Mouse (Mus musculus) layer of hippocampus, adult 9-10 months (tissue): ENCODE measurements around the gene Tmem176b.
"Not testable (repeated sequence)": the region's sequence is repeated elsewhere in the genome, so short reads cannot be mapped to it uniquely, and the experiment has no call there.

Source experiments
- DNase-seq: peaks from one replicate; pipeline ENCODE4 v3.0.0; 2022; ENCODE audit warnings: low spot score

The Tmem176b gene

DNA sequence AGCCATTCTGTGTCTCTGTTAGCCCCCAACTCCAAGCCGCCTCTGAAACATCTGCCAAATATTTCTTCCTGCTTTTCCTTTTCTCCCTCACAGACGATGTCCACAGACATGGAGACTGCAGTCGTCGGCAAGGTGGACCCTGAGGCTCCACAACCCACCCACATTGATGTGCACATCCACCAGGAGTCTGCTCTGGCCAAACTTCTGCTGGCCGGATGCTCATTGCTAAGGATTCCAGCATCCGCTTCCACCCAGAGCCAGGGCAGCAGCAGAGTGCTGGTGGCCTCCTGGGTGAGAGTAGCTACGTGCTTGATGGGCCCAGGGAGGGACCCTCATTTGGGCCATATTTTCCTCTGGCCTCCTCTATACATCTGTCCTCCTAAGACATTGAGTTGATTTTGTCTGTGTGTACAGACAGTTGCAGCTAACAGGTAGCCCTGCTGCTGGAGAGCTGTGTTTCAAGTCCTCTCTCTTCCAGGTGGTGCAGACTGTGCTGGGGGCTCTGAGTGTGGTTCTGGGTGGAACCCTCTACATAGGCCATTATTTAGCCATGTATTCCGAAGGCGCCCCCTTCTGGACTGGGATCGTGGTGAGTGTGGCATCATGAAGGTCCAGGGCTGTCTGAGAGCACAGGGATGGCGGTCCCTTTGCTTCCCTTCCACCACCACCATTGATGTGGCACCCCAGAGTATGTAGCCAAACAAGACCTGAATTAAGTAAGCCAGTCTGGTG, 981 bp upstream of the Tmem176b start:
- no peak for DNase-seq

DNA sequence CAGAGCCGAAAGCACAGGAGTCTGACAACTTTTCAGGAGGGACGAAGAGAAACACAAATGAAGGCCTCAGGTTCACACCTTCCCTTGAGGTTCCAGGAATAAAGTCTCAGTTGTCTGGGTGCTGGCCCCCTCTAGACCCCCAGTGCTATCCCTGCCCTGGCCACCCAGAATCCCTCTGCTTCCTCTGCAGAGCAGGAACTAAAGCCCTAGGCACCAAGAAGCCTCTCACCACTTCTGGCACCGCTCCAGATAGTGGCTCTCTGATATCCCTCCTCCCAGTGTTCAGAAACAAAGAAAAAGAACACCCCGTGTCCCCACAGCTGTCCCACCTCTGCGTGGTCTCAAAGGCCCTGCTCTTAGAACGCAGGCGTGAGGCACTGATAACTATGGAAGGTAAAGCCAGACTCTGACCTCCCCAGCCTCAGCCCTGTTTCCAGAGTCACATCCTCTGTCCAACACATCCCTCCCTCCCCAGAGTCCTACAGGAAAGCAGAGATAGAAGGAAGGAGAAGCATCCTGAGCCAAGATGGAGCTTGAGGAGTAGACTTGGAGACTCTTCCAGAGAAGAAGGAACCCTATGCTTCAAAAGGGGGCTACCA, 826 bp downstream of the Tmem176b start, which contains the start of gene Tmem176a:
Tmem176a (plus strand) TSS at position 549 of the 599 bp plus-strand sequence.
- no peak for DNase-seq

DNA sequence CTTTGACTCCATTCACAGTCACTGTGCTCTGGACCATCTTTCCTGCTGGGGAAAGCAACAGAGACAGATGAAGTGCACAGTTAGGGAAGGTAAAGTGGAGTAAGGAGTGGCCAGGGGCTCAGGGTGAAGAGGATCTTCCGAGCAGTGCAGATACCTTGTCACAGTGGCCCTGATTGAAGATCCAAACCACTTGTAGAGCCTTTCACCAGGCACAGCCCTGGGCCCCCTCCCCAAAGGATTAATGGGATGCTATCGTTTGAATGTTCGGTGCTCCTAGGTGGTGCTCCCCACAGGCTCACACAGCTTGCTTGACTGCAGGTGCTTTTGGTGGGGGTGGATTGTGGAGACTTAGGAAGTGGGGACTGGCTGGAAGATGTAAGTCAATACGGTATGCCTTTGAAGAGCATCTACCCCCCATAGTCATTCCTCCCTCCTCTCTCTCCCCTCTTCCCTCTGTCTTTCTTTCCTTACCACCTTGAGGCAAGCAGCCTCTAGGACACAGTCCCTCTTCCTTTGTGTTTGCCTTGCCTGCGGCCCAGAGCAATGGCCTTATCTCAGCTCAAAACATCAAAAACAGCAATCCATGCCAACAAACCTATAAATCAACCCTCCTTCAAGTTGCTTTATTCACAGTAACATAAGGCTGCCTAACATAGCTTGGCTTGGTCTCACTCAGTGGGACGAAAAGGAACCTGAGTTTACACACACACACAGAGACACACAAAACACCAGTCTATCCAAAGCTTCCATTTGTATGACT, 2.8 kb downstream of the Tmem176b start:
- DNase-seq, result no peak

DNA sequence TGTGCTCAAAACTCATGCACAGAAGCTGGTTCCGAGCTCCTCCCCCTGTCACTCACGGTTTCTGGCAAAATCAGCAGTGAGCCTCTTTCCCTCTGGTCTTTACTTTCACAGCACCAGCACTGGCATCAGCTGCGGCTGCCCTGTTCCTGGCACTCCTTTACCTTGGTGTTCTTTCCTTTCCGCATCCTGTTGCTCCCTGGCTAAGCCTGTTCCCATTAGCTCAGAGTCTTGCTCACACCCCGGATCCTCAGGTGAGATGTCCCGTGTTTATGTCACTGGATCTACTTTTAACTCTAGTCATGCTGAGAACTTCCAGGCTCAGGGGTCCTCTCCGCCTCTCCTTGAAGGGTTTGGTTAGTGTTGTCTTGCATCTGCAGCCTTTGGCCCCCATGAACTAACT, 3.8 kb downstream of the Tmem176b start:
- no peak for DNase-seq

DNA sequence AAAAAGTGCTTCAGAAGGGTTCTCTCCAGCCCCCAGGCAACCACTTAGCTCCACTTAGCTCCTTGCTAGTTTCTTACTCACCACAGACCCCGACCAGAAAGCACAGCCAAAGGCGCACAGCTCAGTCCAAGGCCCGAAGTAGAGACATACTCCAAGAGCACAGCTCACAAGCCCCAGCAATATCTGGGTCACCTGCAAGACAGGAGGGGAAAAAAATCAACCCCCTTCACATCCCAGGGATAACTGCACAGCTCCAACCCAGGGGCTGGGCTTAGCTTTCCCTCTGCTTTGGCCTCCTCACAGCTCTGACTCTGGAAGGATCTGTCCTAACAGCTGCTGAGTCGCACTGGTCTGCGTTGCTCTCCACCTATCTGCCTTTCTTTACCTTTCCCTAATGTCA, 5.2 kb downstream of the Tmem176b start:
- no peak for DNase-seq

DNA sequence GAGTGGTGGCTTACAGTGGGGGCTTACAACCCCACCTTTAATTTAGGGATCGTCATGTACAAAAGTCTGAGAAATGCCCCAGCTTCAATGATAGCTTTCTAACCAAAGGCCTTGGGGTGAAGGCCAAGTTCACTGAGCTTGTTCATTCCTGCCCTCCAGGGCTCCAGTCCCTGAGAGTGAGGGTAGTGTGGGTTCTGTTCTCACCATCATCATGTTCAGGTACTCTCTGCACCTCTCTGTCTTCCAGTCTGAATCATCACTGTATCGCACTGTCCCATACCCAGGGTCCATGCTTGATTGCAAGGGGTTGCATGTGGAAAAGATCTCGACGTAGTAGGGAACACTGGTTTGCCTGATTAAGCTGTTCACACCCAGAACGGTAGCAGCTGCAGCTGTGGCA, 6.1 kb downstream of the Tmem176b start:
- DNase-seq, result no peak

DNA sequence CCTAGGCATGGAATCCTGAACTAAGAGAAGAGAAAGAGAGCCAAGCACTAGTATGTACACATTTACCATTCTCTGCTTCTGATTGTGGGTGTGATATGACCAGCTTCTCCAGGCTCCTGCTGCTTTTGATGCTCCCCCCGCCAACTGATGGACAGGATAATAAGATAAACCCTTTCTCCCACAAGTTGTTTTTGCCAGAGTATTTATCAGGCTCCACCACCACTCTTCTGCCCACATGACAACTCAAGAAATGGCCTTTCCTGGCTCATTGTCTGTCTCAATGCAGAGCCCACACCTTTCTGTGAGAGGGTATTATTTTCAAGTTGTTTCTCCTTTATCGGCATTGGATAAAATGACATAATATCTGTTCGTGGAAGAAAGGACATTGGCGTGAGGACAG, 7.8 kb downstream of the Tmem176b start:
- DNase-seq, result no peak

DNA sequence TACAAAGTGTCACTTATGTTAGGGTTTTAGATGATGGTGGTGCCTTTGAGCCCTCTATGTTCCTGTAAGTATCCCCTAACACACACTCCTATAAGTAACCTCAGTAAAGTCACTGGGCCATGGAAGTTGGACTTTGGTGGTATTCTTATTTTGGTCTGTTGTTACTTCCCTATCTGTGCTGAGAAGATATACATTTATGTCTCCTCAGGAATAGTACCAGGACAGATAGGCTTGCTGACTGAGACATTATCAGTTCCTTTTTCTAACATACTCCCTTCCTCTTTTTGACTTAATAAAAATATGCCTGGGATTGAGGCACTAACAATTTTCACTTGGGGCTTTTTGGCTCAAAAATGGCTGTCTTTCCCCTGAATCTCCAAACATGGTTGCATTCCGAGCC, 8.9 kb downstream of the Tmem176b start:
- DNase-seq, result no peak

DNA sequence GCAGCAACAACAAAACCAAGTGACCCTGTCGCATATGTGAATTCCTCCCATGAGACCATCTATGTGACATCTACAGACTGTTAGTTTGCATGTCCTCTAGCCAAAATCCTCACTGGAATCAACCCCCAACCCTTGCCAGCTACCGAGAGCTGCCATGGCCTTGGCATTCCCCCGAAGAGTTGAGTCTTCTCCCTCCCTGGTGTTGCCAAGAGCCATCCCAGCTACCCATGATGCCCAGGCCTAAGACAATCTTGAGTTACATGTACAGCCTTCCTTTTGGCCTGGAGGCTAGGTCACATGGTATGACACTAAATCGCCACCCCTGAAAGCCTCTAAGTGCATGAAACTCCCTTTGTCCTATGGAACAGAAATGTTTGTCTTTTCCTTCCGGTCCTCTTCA, 10.2 kb downstream of the Tmem176b start:
- DNase-seq, result no peak

DNA sequence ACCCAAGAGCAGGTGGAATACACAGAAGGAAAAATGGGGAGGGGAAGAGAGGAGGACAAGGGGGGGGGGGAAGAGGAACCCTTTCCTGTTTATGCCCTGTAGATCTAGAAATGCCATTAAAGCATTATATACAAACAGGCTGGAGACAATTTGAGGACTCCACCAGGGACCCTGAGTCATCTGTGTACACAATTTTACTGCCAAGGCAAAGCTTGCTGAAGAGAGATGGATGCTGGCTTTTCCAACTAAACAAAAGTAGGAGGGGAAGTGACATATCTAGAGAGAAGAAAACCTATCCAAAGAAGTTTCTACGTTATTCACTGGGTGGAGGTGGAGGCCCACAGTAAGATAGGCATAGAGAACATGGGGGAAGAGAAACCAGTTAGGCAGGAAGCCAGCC, 11.1 kb downstream of the Tmem176b start:
- DNase-seq, result no peak

DNA sequence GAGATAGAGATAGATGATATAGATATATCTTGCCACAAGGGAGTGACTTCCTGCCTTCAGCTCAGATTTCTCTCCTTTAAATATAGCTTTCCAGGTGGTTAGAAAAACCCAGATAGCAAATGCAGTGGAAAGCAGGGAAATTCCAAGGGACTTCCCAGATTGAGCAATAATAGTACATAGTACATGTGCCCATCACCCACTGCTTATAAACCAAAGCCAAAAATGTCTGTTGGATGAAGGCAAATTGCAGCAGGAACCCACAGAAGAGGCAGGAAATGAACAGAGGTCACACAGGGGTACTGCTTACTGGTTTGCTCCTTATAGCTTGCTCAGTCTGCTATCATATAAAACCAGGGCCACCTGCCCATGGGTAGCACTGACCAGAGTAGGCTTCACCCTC, 11.6 kb downstream of the Tmem176b start:
- DNase-seq, result no peak

DNA sequence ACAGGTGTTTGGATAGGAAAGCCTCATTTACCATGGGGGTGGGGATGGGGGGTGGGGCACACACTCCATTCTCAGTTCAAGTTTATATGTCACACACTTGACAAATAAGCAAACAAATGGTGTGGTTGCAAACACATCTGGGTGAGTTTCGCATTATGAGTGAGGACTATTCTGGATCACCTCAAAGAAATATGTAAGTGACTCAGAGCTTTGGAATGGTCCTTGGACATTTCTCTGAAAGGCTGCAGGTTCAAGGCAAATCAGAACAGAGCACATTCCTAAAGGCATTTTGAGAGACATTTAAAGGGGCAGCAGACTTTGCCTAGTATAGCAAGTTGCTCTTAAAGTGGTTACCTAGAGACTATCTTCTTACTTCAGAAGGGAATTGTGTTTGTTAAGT, 12.3 kb downstream of the Tmem176b start:
- DNase-seq, result no peak

DNA sequence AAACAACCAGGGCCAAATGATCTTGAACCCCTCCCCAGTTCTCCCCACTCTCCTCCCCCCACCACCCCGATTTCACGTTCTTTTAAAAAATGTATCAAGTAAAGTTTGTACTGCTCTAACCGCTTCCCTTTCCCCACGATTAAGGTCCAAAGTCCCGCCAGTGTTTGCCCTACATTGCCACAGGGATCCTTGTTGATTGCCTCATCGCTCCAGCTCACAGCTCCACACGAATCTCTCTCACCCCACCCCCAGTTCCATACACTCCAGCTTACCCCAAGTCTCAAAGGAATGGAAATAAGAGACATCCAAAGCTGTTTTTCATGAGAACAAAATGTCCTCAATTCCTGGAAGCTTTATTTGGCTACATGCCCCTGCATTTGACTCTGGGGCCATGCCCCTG, 16.3 kb downstream of the Tmem176b start:
- DNase-seq, result no peak

DNA sequence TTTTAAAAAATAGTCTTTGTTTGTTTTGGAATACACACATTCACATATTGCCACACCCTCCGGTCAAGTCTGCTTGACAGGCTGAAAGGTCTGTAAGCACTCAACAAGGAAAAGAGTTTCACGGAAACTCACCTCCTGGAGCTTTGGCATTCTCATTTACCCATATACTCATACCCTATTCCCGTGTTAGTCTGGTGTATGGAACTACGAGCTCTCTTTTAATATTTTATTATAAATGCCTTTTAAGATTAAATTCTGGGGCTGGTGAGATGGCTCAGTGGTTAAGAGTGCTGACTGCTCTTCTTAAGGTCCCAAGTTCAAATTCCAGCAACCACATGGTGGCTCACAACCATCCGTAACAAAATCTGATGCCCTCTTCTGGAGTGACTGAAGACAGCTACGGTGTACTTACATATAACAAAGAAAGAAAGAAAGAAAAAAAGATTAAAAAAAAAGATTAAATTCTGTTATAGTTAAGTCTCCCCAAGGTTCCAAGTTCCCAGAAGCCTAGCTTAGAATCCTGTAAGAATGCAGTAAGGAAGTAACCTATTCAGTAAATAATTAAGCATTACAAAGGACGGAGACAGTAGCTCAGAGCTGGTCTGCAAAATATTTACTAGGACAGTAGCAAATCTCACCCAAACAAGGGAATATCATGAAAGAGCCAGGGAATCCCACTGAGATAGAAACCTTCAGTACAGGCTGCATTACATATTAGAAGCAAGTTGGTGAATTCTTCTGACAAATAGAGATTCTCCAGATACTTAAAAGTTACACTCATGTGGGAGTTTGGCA, 19.1 kb downstream of the Tmem176b start:
- not testable (repeated sequence) for DNase-seq

DNA sequence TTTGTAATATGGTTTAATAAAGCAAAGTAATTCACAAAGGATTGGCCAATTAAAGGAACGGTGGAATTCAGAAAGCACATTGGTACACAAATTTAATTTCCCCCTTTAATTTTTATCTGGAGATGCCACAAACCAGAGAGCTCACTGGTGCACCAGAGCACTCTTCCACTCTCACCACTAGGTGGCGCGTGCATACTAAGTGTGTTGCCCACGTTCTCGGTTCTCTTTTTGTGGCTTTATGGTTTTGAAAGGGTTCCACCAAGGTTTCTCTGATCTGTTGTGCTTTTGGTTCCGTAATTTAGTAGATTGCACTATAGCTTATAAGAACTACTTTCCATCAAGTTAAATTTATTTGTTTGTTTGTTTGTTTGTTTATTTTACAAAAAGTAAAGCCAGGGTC, 23.5 kb downstream of the Tmem176b start:
- peak; percentile 47 for DNase-seq

DNA sequence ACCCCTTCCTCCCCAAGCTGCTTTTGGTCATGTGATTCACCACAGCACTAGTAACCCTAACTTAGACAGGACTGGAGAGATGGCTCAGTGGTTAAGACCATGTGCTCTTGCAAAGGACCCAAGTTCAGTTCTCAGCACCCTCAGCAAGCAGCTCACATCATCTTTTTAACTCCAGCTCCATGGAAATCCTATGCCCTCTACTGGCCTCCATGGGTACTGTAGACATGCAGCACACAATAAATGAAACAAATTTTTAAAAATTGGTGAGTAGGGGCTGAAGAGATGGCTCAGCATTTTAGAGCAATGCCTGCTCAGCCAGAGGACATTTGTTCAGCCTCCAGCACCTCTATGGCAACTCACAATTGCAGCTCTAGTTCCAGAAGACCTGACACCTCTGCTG, 26.3 kb downstream of the Tmem176b start:
- no peak for DNase-seq

DNA sequence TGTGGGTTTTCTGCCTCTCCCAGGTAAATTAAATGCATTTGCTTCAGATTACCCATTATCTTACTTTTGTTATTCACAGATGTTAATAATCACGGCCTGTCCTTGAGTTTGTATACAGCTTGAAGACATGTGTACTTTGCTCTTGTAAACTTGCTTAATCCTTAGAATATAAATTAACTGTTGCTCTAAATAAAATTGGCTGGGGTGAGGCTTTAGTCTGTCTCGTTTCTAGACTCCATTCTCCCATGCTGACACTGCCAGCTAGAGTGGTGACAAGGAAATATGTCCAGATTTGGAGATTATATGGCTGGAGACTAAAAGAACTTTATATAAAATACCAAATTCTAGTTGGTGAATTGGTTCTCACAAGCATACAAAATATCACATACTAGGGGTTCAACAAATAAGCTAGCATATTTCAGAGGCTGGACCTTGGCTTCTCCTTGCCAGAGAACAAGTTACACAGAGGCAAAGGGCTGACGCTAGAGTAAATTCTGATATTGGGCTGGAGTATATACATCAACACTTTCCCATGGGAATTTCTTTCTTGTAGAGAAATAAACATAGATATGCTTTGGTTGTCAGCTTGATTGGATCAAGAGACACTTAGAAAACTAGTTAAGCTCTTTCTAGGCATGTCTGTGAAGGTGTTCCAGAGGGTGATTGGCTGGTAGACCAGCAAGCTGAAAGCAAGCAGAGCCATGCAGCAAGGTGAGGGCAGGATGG, 31.6 kb downstream of the Tmem176b start:
- DNase-seq, result no peak

DNA sequence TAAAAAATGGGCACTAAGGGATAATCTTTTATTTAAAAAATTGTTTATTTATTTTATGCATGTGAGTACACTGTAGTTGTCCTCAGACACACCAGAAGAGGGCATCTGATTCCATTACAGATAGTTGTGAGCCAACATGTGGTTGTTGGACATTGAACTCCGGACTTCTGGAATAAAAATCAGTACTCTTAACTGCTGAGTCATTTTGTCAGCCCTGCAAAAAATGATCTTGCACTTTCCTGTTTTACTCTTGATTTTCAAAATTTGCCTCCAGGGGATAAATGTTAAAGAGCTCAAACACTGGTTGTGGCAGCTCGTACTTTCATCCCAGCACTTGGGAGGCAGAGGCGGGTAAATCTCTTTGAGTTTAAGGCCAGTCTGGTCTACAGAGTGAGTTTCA, 34.5 kb downstream of the Tmem176b start:
- no peak for DNase-seq

DNA sequence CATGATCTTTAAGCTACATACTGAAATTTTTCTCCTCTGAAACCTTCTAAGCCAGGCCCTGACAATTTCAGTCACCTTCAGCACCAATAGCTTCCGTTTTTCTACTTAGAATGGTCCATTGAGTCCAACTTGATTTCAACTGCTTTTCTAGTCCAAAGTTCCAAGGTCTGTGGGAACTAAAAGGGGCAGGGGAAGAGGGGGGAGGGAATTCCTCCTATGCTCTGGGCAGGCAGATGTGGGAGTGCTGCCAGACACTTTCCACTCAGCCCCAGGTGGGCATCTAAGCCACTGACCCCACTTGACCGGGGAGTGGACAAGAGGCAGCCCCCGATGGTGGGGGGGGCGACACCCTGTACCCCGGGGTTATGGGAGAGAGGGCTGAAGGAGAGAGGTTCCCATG, 37.0 kb downstream of the Tmem176b start:
- no peak for DNase-seq

DNA sequence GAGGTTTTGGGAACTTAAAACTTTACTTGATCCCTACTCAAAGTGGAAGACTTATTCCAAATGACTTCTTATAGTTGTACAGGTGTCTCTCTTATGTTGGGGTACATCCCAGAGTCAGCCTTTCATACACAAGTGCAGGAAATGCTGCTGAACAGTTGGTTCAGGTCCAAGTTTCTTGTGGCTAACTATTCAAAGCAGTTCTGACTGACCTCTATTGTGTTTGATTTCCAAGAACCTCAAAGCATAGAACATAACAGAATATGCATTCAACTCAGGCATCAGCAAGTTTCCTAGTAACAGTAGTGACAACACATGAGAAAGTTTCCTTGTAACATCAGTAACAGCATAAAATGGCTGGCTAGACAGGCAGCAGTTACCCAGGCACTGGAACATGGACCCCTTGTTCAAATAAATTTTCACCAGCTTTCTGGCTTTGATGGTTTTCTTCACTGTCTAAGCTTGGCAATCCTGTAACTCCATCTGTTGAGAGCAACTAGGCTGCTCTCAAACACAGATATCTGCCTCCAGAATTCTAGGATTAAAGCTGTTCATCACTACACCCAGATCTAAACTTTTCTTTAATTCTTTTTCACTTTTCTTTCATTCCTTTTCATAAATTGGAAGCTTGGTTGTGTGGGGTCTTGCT, 37.8 kb downstream of the Tmem176b start:
- no peak for DNase-seq

DNA sequence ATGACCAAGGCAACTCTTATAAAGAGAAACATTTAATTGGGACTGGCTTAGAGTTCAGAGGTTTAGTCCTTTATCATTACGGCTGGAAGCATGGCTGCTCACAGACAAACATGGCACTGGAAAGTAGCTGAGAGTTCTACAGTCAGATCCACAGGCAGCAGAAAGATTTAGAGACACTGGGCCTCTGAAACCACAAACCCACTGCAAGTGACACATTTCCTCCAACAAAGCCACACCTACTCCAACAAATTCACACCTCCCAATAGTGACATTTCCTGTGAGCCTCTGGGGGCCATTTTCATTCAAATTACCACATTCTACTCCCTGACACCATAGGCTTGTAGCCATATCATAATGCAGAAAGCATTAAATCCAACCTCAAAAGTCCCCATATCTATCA, 39.4 kb downstream of the Tmem176b start:
- DNase-seq, result no peak
